8 mouse cellular contexts compared by ENCODE assay signal in genomic region chr1:34189970-34190369, GRCm38 (mm10).
DNase-seq lines count a peak whose midpoint lies in the region; ATAC-seq and TF ChIP-seq lines count a peak whose summit lies in the region.

No protein-coding gene starts in this region.

- peaks cover 63% of the 10 kb centered on the region for H3K36me3 ChIP-seq in forebrain, embryonic 14.5 days (ENCODE audit: control insufficient read depth, insufficient read depth, low read length)
- H3K36me3 ChIP-seq in forebrain, embryonic 16.5 days (ENCODE audit: control insufficient read depth, insufficient read depth) = peaks cover 16% of the 10 kb centered on the region

- no peaks in the 10 kb centered on the region for H3K27me3 ChIP-seq in forebrain, embryonic 14.5 days (replicated peaks; ENCODE audit: control insufficient read depth, insufficient read depth, low read length)
- no peaks in the 10 kb centered on the region for H3K27me3 ChIP-seq in forebrain, embryonic 16.5 days (replicated peaks; ENCODE audit: control insufficient read depth, insufficient read depth, low read length)

- H3K4me1 ChIP-seq in forebrain, embryonic 14.5 days (ENCODE audit: control insufficient read depth, insufficient read depth, low read length) = no peaks in the 10 kb centered on the region
- no peaks in the 10 kb centered on the region for H3K4me1 ChIP-seq in forebrain, embryonic 16.5 days (replicated peaks; ENCODE audit: control insufficient read depth, insufficient read depth, low read length)
- H3K4me1 ChIP-seq in lung, adult 2 months (ENCODE audit: control insufficient read depth, insufficient read depth, low read length) = no peaks in the 10 kb centered on the region

- no peak overlapping the region for H3K4me3 ChIP-seq in forebrain, embryonic 14.5 days (ENCODE audit: low read depth, low read length)
- no peak overlapping the region for H3K4me3 ChIP-seq in forebrain, embryonic 16.5 days (replicated peaks; ENCODE audit: low read length)
- no peak overlapping the region for H3K4me3 ChIP-seq in lung, adult 2 months (replicated peaks; ENCODE audit: extremely low read depth, low read depth, low read length)

- no peak overlapping the region for H3K27ac ChIP-seq in forebrain, embryonic 14.5 days (ENCODE audit: low read depth, low read length)
- H3K27ac ChIP-seq in forebrain, embryonic 16.5 days (ENCODE audit: low read length) = no peak overlapping the region

- H3K9me3 ChIP-seq in forebrain, embryonic 14.5 days (replicated peaks; ENCODE audit: control insufficient read depth, low read length) = no peaks in the 10 kb centered on the region
- no peaks in the 10 kb centered on the region for H3K9me3 ChIP-seq in forebrain, embryonic 16.5 days (ENCODE audit: control insufficient read depth, low read length)

- peak; percentile 24 for DNase-seq in forebrain, embryonic 14.5 days (ENCODE audit: low spot score)
- DNase-seq in urinary bladder, postnatal 14 days (ENCODE audit: low spot score) = peak; percentile 31
- DNase-seq in urinary bladder, adult 2 months (ENCODE audit: low spot score) = no peak
- DNase-seq in cerebellum, postnatal 4 days (ENCODE audit: low spot score in 2 of 2) = peak; percentile 39 to 50
- DNase-seq in induced T-regulatory cell, adult 2 months (ENCODE audit: low read depth) = peak; percentile 50
- peak; percentile 45 for DNase-seq in lung, adult 2 months
- DNase-seq in skeletal muscle tissue, adult 2 months (ENCODE audit: low read depth, low spot score) = peak; percentile 20

- H3K4me2 ChIP-seq in forebrain, embryonic 14.5 days (ENCODE audit: low read length) = no peak overlapping the region
- H3K4me2 ChIP-seq in forebrain, embryonic 16.5 days (ENCODE audit: low read length) = no peak overlapping the region

- ATAC-seq in forebrain, embryonic 14.5 days = no peak
- no peak for ATAC-seq in forebrain, embryonic 16.5 days

- no peak overlapping the region for H3K9ac ChIP-seq in forebrain, embryonic 14.5 days (ENCODE audit: low read length)
- H3K9ac ChIP-seq in forebrain, embryonic 16.5 days (replicated peaks; ENCODE audit: low read depth, low read length) = no peak overlapping the region

- WGBS in forebrain, embryonic 14.5 days = 72% methylated on average over 7 of the region's 7 CpGs
- WGBS in forebrain, embryonic 16.5 days = 72% methylated on average over 7 of the region's 7 CpGs
- 67% methylated on average over 7 of the region's 7 CpGs for WGBS in lung, adult 2 months

- TF ChIP-seq POLR2A in lung, adult 2 months (IDR thresholded peaks at IDR 0.05; ENCODE audit: borderline replicate concordance, extremely low read depth, low read depth, low read length) = no peak

- TF ChIP-seq CTCF in lung, adult 2 months (IDR thresholded peaks at IDR 0.05; ENCODE audit: insufficient read depth, low read length) = peak; percentile 58
